Mouse (Mus musculus) embryo, embryonic 11.5 days (tissue): ENCODE results near the gene Csnk1g2.

ENCODE experiments used
- DNase-seq: peaks from one replicate; pipeline ENCODE4 v3.0.0-alpha.2; 2012; ENCODE audit warnings: low read depth, low spot score

The Csnk1g2 gene

DNA sequence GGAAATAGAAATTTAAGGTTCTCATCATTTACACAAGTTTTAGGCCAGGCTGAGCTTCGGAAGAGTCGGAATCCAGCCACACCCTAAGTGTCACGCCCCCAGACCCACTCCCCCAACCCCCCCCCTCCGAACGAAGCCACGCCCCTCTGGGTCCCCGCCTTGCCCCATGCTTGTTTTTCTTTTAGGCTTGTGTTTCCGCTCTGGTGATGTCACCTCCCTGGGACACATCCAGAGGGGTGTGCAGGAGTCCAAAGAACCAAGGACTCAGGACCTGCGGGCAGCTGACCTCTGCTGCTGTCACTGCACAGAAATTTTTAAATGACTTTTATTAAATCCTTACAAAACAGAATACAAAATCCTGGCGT is 42.4 kb downstream of the Csnk1g2 start:
- DNase-seq = no peak

DNA sequence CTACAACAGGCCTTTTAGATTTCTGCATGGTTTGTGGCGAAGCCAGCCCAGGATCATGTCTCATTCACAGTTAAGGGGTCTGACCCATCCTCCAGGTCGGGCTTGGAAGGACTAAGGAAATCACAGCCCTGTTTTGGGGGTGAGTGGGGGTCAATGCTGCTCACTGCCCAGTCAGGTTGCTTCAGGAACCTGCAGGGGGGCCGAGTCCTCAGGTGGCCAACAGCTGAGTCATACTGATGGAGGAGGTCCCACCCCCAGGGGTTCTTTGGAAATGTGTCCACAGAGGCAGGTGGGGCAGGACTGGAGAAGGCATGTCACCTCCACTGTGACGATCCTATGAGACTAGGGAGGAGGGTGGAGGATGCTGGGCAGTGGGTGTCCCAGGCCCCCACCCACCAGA is 42.8 kb downstream of the Csnk1g2 start:
- DNase-seq = no peak

DNA sequence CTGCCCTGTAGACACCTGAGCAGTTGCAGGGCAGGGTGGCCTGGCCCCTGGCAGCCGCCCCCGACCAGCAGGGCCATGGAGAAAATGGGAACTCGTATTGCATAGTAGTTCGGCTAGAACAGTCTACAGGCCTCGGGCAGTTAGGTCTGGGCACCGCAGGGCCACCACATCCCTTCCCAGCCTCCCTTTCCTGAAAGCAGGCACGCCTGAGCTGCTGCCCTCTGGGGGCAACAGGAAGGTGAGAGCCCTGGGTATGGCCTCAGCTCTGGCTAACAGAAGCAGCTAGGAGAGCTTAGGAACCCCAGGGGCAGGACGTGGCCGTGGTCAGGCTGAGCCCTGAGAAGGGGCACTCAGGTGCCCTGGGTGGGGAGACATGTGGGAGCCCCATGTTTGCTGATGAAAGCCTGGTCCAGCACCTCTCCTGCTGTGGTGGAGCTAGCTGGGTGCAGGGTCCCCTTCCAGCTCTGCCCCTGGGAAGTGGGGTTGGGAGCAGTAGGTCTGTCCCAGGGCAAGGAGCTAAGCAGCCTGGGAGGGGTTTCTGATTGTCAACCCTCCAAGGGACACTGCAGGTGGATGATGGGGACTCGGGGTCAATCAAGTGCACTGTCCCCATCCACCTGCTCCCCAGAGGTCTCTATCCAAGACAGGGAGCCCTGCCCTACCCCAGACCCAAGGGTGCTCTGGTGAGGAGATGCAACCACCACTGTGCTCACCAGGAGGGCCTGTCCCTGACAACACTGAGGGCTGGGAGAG is 43.5 kb downstream of the Csnk1g2 start:
- no peak for DNase-seq

DNA sequence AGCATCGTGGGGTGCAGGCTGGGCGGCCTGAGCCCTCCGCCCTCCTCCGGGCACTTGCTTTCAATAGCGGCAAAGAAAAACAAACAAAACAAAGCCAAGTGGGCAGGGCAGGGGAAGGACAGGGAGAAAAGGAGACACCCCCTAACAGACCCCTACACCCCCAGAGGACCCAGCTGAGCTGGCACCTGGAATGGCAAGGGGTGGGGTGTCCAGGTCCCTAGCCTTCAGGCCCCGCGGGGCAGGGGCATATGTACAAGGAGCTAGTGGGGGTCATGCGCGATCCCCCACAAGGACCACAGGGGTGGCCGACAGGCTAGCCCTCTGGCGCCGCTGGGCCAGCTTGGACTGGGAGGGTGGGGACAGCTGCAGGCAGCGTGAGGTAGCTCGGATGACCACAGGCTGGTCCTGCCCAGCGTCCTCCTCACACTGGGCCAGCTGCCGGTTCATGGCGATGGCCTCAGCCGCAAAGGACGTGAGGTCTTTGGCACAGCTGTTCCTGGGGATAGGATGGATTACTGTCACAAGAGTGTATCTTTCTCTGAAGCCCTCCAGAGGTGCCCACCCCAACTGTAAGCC is 44.3 kb downstream of the Csnk1g2 start:
- DNase-seq = no peak

DNA sequence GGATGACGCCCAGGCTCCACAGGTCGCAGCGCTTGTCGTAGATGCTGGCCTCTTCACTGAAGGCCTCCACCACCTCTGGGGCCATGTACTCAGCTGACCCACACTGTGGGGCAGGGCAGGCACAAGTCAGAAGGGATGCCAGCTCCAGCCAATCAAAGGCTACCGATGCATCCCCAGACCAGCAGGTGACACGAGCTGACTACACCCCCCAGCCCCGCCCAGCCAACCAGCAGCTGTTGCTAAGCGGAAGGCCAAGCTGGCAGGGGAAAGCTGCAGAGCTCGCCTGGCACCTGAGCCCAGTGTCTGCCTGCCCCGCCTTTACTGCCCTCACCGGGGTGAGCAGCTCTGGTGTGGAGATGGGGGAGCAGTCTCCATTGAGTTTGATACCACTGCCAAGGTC is 46.0 kb downstream of the Csnk1g2 start:
- DNase-seq = no peak

DNA sequence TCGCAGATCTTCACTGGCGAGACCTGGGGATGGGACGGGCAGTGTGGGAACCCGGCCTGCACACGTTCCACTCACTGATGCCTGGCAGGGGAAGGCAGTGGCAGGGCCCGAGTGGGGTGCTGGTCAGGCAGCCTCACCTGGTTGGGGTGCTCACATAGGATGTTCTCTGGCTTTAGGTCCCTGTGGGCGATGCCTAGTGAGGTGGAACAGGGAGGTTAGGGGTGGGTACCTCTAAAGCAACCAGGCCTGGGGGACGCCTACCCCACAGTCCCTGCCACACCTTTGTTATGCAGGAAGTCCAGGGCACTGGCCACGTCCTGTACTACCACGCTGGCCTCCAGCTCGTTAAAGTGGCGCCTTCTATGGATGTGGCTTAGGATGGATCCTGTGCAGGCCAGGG is 46.4 kb downstream of the Csnk1g2 start:
- no peak for DNase-seq

DNA sequence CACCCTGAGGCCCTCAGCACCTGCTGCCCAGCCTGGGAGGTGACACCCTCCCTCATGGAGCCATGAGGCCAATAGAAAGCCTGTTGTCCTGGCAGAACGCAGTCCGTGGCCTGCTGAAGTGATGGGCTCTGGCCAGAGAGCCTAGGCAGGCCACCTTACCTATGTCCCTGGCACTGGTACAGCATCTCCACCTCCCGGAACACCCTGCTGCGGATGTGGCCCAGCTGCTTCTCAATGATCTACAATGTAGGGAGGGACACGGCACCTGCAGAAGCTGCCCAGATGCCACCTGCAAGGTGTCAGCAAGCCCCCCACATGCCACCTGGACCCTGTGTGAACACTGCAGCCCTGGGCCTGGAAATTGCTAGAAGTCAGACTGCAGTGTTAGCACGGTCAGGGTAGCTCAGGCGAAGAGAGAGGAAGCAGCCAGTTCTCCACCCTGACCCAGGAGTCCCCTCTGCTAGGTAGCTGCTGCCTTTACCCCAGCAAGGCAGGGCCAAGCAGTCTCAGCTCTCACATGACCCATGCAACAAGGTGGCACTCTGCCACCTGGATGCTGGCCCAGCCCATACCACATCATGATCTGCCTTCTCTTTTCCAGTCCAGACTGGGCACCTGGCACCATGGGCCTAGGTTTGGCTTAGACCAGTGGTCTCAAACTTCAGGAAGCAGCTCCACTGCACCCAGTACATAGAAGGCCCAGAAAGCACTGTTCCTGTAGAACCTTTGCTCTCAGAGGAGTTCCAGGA is 47.3 kb downstream of the Csnk1g2 start:
- no peak for DNase-seq

DNA sequence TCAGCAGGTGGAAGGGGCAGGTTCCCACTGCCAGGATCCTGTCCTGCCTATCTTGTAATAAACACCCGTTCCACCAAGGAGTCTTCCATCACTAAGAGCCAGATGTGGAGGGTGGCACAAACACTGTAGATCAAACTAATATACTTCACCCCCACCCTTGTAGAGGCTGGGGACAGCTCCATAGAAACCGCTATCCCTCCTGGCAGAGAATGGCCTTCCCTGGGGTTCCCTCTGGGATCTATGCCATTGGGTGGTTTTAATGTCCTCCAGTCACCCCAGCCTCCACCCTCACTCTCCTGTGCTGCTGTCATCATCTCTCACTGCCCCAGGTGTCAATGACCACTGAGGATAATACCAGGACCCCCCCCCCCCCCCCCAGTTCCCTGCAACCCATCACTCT is 47.9 kb downstream of the Csnk1g2 start:
- DNase-seq = no peak

DNA sequence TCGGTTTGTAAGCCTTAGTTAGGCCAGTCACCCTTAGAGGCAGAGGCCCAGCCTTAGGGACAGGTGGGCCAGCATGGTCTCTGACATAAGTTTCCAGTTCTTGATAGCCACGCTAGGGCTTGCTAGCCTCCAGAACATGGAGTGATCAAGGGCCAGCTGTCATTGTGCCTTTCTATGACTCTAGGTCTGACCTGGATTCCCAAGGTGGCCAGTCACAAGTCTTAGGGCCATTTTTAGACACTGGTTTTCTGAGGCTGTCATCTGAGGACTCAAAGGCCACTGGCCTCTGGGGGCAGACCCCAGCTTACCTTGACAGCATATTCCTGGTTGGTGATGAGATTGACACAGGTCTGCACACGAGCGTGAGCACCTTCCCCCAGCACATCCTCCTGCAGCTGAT is 48.6 kb downstream of the Csnk1g2 start:
- DNase-seq = no peak

DNA sequence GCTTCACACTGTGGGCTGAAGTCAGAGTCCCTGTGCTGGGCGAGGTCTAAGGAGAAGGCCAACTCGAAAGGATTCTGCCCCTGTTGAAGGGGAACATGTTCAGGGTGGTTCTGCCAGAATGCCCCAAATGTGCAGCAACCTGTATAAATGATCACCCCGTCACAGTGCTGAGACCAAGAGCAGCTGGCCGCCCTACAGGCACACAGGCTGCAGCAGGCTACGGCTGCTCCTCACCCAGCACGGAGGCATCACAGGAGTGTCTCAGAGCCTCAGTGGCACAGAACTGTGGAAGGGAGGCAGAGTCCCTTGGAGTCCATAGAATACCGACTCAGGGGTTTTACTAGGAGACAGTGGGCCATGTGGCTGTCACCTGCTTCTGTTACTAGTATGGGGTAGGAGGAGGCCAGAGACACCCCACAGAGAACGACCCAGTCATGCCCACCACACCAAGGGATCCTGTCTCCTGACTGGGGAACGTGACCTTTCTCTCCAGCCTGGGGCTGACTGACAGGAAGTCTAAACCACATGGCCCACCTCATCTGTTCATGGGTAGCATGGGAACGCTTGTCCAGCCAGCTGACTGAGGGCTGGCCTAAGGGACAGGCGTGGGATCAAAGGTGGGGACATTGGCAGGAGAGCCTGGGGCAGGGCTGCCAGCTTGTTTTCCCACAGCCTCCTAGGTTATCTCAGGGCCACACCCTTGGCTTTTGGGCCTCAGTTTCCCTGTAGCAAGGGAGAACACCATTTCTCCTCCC is 49.5 kb downstream of the Csnk1g2 start:
- no peak for DNase-seq

DNA sequence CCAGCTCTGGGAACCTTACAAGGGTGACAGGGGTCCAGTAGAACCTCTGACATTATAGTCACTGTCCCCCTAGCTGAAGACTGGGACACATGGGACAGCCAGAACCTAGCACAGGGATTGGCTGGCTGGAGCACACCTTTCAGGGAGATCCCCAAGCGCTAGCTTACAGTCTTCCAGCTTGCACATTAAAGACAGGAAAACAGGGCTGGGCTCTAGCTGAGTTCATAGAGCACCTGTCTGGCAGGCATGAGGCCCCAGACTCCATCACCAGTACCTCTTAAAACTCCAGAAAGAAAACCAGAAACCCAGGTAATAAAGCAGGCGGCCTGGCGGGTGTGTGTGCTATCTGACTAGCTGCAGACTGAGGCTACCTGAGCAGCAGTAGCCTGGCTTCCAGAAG is 51.1 kb downstream of the Csnk1g2 start:
- DNase-seq = no peak

DNA sequence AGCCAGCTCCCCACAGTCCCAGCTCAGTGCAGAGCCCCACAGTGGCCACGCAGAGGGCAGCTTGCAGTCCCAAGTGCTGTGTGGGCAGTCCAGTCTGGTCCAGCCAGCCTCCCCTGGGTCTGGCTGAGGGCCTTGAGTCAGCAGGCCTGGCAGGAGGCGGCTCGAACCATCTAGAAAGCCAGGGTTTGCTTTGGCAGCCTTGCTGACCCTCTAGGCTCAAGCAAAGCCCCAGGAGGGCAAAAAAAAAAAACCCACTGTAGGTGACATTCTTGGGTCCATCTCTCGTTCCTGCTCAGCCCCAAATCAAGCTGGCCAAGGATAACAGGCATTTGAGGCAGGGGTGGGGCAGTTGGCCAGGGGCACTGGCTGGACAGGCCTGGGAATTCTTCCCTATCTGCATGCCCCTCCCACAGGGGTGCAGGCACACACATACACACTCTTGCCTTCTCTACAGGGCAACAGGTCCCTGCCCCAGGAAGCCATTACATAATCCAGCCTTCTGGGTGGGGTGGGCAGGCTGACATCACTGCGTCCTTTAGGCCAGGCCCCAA is 51.6 kb downstream of the Csnk1g2 start:
- DNase-seq = no peak

DNA sequence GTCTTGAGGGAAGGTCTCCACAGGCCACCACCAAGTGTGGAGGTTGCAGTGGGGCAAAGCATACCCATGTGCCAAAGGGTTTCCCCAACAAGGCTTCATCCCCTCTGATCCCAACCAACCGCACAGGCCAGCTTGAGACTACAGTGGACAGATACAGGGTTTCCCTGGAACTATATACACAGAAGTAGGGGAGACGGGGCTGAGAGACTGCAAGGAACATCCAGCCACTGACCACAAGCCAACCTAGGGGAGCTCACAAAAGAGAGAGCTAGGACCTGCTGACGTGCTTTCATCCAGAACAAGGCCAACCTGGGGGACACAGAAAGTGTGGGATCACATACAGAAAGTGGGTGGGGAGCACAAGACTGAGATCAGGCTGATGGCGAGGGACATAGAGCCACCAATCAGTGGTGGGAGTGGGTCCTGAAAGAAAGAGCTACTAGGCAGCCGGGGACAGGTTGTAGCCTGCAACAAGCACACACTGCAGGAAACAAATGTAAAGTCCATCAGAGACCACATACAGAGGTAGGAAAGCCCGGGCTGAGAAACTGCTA is 52.3 kb downstream of the Csnk1g2 start:
- no peak for DNase-seq

DNA sequence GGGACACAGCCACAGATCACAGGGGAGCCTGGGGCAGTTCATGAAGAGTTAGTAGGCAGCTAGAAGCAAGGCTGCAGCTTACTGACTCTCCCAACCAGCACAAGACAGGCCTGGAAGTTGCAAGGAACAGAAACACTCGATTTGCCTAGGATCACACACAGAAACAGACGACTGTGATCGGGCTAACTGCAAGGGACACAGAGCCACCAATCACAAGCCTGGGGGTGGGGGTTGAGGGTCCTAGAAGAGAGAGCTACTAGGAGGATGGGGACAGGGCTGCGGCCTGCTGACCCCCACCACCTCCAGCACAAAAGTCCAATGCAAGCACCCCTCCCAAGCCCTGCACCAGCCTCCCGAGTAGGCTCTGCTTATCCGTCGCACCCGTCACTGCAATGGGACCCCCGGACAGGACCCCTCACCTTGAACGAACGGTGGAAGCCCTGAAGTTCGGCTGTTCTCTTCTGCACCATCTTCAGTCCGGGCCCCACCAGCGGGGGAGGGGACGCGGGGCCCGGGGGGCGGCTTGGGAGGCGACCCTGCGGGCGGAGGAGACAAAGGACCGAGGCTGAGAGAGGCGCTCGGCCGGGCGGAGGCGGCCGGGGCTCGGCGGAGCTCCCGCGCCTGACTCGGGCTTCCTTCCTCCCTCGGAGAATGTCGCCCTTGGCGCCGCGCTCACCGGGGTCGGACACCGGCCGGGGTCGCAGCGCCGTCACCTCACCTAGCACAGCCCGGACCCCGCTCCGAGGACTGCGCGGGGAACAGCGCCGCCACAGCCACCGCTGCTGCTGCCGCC is 53.0 kb downstream of the Csnk1g2 start:
- DNase-seq = no peak

DNA sequence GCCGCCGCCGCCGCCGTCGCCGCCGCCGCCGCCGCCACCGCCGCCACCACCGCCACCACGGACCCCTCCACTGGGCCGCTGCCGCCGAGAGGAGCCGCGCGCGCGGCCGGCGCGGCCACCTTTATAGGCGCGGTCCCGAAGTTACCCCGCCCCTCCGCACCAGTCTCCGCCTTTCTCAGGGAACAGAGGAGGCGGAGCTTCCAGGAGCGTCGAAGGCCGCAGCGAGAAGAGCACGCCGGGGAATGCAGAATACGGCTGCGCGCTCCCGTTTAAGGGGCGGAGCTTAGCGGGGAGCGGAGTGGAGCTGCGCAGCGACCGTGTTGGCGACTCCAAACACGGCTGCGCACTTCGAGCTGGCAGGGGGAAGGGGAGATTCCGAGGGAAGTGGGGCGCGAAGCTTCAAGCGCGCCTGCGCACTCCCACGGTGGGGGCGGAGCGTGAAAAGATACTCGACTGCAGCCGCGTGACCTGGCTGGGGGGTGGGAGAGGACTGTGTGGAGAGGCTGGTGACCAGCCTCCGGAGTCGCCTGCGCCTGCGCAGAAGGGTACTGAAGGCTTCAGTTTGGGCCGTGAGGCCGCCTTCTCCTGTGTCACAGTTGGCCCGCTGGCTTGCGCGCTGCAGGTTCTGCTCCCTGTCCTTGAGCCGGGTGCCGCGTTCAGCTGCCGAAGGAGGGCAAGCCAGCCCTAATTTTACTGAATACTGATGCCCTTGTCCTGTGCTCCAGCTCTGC is 53.7 kb downstream of the Csnk1g2 start:
- DNase-seq = peak; percentile 100

DNA sequence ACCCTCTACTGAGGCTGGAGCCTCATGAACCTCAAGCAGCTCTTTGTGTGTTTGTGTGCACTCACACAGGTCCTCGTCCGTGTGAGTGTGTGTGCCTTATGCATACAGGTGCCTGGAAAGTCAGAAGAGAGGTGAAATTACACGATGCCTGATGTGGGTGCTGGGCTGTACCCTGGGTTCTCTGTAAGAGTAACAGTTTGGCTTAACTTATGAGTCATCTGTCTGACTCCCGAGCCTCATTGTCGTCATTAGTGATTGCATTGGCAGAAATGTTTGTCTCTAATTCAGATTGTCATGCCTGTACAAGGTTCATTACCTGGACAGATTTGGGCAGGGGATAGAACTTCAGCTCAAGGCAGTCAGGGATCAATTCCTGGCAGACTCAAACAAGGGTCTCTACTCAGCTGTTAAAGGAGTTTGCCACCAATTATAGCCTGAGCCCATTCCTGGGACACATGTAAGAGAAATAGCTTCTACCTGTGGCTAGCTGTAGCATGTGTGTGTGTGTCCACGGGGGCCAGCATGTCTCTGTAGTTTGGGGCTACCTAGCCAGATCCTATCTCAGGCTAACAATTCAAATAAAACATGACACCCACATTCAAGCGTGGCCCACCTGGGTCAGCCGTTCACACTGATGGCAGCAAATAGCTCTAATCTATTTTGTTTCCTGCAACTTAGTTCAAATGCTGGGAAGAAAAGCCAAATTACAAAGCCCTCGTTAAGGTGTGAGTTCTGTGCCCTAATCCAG is 54.7 kb downstream of the Csnk1g2 start:
- no peak for DNase-seq

DNA sequence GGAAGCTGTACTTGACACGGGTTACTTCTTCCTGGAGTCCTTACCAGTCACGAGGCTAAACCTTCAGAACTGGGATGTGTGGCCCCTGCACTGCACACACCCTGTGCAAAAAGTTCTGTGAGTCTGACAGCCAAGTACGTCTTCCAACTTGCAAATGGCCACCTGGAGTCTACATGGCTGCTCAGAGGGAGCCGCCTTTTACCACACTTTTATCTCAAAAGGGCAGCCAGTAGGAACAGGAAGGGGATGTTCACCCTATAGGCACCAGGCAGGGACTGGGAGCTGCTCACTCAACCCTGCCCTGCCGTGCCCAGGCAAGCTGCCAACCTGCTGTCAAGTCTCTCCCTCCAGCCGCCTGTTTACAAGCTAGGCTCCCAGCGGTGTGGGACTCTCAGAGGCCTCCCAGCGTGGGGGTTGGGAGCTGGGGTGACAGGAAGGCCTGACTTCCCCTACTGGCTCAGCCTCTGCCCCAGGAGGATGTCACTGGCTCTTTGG is 55.4 kb downstream of the Csnk1g2 start, which contains the start of gene Mknk2:
TSS of gene Mknk2 (minus strand) at position 171 of the 495 bp plus-strand sequence.
- no peak for DNase-seq

DNA sequence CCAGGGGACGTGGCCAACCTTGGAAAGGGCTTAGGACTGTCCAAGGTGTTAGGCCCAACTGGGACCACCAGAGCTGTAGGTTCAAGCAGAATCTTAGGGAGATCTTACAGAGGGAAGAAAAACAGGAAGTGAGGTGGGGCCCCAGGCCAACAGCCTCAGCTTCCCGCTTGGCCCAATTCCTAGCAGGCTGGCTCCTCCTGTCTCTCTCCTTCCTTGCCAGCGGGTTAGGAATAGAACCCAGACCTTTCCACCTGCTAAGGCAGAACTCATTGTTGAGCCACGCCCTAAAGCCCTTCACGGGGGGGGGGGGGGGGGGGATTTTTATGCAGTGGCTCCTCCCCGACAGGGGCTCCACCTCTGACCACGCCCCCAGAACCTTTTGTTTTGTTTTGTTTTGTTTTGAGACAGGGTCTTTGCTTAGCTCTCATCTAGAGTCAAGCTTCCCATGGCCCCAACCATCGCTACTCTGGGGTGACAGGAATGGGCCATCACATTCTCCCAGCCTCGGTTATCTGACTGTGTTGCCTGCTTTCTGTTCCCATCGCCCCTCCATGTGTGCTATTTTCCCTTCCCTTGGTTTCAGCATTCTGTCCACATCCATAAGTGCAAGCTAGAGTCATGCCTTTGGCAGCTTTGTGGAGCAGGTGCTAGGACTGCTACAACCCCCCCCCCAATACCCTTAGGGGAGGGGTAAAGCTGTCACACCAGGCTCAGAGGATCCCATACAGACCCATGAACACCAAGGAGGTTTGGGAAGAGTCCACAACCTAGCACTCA is 56.2 kb downstream of the Csnk1g2 start:
- no peak for DNase-seq
